Mouse (Mus musculus) limb, embryonic 13.5 days (tissue): Measurements from ENCODE around the gene Pou3f3. TPM values are rescaled to one million over a fixed set of nuclear protein-coding genes. Genes with fewer than 3 reads are reported as not detected.

ENCODE experiments used
- ATAC-seq: fragments of 200-750 bp; cut with Nextera tagmentation; 2 replicates; pipeline ENCODE4 v1.8.0; 2017; ENCODE audit warnings: low read depth, moderate number of reproducible peaks, moderate TSS enrichment; ENCODE audit not compliant: low FRiP score
- H3K27ac ChIP-seq: fragments of 300-500 bp; sonication (generic); 2 replicates; pipeline ENCODE4 v1.5.1; 2015; ENCODE audit warnings: inconsistent platforms, mild to moderate bottlenecking, moderate library complexity
- H3K27me3 ChIP-seq: fragments of 300-500 bp; sonication (generic); 2 replicates; pipeline ENCODE4 v1.6.1; 2015; ENCODE audit warnings: mild to moderate bottlenecking, inconsistent platforms
- H3K36me3 ChIP-seq: fragments of 300-500 bp; sonication (generic); 2 replicates; pipeline ENCODE4 v1.6.1; 2015; ENCODE audit warnings: inconsistent platforms, mild to moderate bottlenecking, moderate library complexity
- H3K4me1 ChIP-seq: fragments of 300-500 bp; sonication (generic); 2 replicates; pipeline ENCODE4 v1.6.1; 2015; ENCODE audit warnings: inconsistent platforms
- H3K4me2 ChIP-seq: fragments of 300-500 bp; sonication (generic); replicated peaks from 2 replicates; pipeline ENCODE4 v1.6.1; 2015; ENCODE audit warnings: inconsistent platforms, mild to moderate bottlenecking, moderate library complexity
- H3K4me3 ChIP-seq: fragments of 300-500 bp; sonication (generic); 2 replicates; pipeline ENCODE4 v1.5.1; 2015; ENCODE audit warnings: moderate library complexity, mild to moderate bottlenecking, inconsistent platforms
- H3K9ac ChIP-seq: fragments of 300-500 bp; sonication (generic); 2 replicates; pipeline ENCODE4 v1.6.1; 2015; ENCODE audit warnings: mild to moderate bottlenecking, inconsistent platforms
- H3K9me3 ChIP-seq: fragments of 300-500 bp; sonication (generic); 2 replicates; pipeline ENCODE4 v1.6.1; 2016; ENCODE audit warnings: inconsistent platforms
- WGBS: fragments of 180-500 bp; shearing (Covaris S2); methylation state at CpG from one replicate; pipeline ENCODE4 v1.1.7; 2015; 5-methylcytosine and 5-hydroxymethylcytosine counted together
- polyA plus RNA-seq: library from polyadenylated mRNA; unstranded; fragments of >200 nt; fragmentation: Nextera tagmentation; extraction: Ambion mirVana; gene quantifications from 2 replicates; pipeline ENCODE4 v1.2.1, GENCODE M21; 2015

Pou3f3 gene
- 0.93 and 0.97 TPM in 2 replicates for polyA plus RNA-seq

GRCm38 (mm10) chr1:42695578-42695915 is at the start of gene Pou3f3:
Gene Pou3f3, plus strand, starts transcription at chr1:42695768.
- H3K27me3 ChIP-seq: peaks cover 83% of the 10 kb centered on the region
- under 1% methylated on average over 21 of the region's 21 CpGs for WGBS
- peak within 1 kb of the TSS; percentile 33; the same call in 1 of the 2 replicates for H3K27ac ChIP-seq

GRCm38 (mm10) chr1:42648366-42648935 is 47.1 kb upstream of the Pou3f3 start:
- Histone ChIP-seq H3K4me1 (peaks cover 19% of the 10 kb centered on the region), H3K4me2 (no peak overlapping the region), H3K9me3 (no peaks in the 10 kb centered on the region), H3K9ac (no peak overlapping the region), H3K27me3 (no peaks in the 10 kb centered on the region), H3K4me3 (no peak overlapping the region), H3K27ac (no peak overlapping the region; the same call in 1 of the 2 replicates), H3K36me3 (no peaks in the 10 kb centered on the region)
- 53% methylated on average over 9 of the region's 9 CpGs for WGBS
- ATAC-seq: no peak

More at GRCm38 (mm10) chr1:42695578-42695915, at the start of gene Pou3f3:
- no peaks in the 10 kb centered on the region for H3K36me3 ChIP-seq
- H3K9ac ChIP-seq: peak within 1 kb of the TSS; percentile 63
- H3K4me1 ChIP-seq: peaks cover 38% of the 10 kb centered on the region
- H3K4me3 ChIP-seq: peak within 1 kb of the TSS; percentile 54
- H3K9me3 ChIP-seq: no peaks in the 10 kb centered on the region
- peak; percentile 84 for ATAC-seq
- H3K4me2 ChIP-seq: peak within 1 kb of the TSS; percentile 80

- Histone ChIP-seq H3K4me1 (peaks cover 23% of the 10 kb centered on the region), H3K27me3 (no peaks in the 10 kb centered on the region), H3K36me3 (no peaks in the 10 kb centered on the region), H3K4me2 (0 out of 2 replicates have a peak overlapping the region, but pooled peaks have one; percentile 9), H3K9me3 (no peaks in the 10 kb centered on the region), H3K4me3 (no peak overlapping the region), H3K9ac (no peak overlapping the region), H3K27ac (0 out of 2 replicates have a peak overlapping the region, but pooled peaks have one; percentile 34)
- ATAC-seq: no peak
- WGBS: 64% methylated on average over 15 of the region's 15 CpGs
Observed at GRCm38 (mm10) chr1:42651461-42651860, 44.1 kb upstream of the Pou3f3 start.

- no peak overlapping the region for H3K9ac ChIP-seq
- 34% methylated on average over 1 of the region's 1 CpGs for WGBS
Observed at GRCm38 (mm10) chr1:42667546-42667945, 28.0 kb upstream of the Pou3f3 start.

GRCm38 (mm10) chr1:42680673-42681072 is 14.9 kb upstream of the Pou3f3 start:
- H3K36me3 ChIP-seq: no peaks in the 10 kb centered on the region
- peaks cover 46% of the 10 kb centered on the region for H3K27me3 ChIP-seq
- no peak overlapping the region for H3K27ac ChIP-seq
- ATAC-seq: no peak
- no peak overlapping the region for H3K4me3 ChIP-seq
- no peaks in the 10 kb centered on the region for H3K9me3 ChIP-seq
- H3K9ac ChIP-seq: no peak overlapping the region
- 59% methylated on average over 3 of the region's 3 CpGs for WGBS
- no peak overlapping the region for H3K4me2 ChIP-seq
- H3K4me1 ChIP-seq: peaks cover 17% of the 10 kb centered on the region

More at GRCm38 (mm10) chr1:42667546-42667945, 28.0 kb upstream of the Pou3f3 start:
- ATAC-seq: no peak
- Histone ChIP-seq H3K4me1 (no peaks in the 10 kb centered on the region), H3K9me3 (no peaks in the 10 kb centered on the region), H3K4me3 (no peak overlapping the region), H3K36me3 (no peaks in the 10 kb centered on the region), H3K27me3 (no peaks in the 10 kb centered on the region), H3K27ac (no peak overlapping the region), H3K4me2 (no peak overlapping the region)

- no peak for ATAC-seq
- Histone ChIP-seq H3K4me1 (peaks cover 27% of the 10 kb centered on the region), H3K4me3 (no peak overlapping the region), H3K9me3 (no peaks in the 10 kb centered on the region), H3K4me2 (no peak overlapping the region), H3K27ac (no peak overlapping the region), H3K9ac (no peak overlapping the region), H3K36me3 (no peaks in the 10 kb centered on the region), H3K27me3 (peaks cover 49% of the 10 kb centered on the region)
- 76% methylated on average over 5 of the region's 5 CpGs for WGBS
Observed at GRCm38 (mm10) chr1:42681762-42682161, 13.8 kb upstream of the Pou3f3 start.

- 5% methylated on average over 6 of the region's 6 CpGs for WGBS
- H3K4me2 ChIP-seq: peak overlapping the region; percentile 90
Observed at GRCm38 (mm10) chr1:42683861-42684260, 11.7 kb upstream of the Pou3f3 start.

GRCm38 (mm10) chr1:42684345-42684744 is 11.2 kb upstream of the Pou3f3 start:
- peak; percentile 37 for ATAC-seq
- H3K9ac ChIP-seq: peak overlapping the region; percentile 63
- whole genome bisulfite sequencing: 1% methylated on average over 27 of the region's 27 CpGs

More at GRCm38 (mm10) chr1:42683861-42684260, 11.7 kb upstream of the Pou3f3 start:
- Histone ChIP-seq H3K9ac (no peak overlapping the region), H3K4me1 (peaks cover 28% of the 10 kb centered on the region), H3K27me3 (peaks cover 64% of the 10 kb centered on the region), H3K27ac (no peak overlapping the region), H3K9me3 (no peaks in the 10 kb centered on the region), H3K36me3 (no peaks in the 10 kb centered on the region), H3K4me3 (peak overlapping the region; percentile 45)
- ATAC-seq: no peak

GRCm38 (mm10) chr1:42684783-42685182 is 10.8 kb upstream of the Pou3f3 start:
- peak; percentile 28; the same call in 1 of the 2 replicates for ATAC-seq
- Histone ChIP-seq H3K27me3 (peaks cover 74% of the 10 kb centered on the region), H3K27ac (no peak overlapping the region), H3K36me3 (no peaks in the 10 kb centered on the region), H3K9ac (peak overlapping the region; percentile 63), H3K4me2 (peak overlapping the region; percentile 90), H3K9me3 (no peaks in the 10 kb centered on the region), H3K4me3 (peak overlapping the region; percentile 45), H3K4me1 (peaks cover 28% of the 10 kb centered on the region)
- WGBS: under 1% methylated on average over 19 of the region's 21 CpGs

More at GRCm38 (mm10) chr1:42684345-42684744, 11.2 kb upstream of the Pou3f3 start:
- Histone ChIP-seq H3K27me3 (peaks cover 69% of the 10 kb centered on the region), H3K9me3 (no peaks in the 10 kb centered on the region), H3K4me1 (peaks cover 28% of the 10 kb centered on the region), H3K36me3 (no peaks in the 10 kb centered on the region), H3K27ac (no peak overlapping the region), H3K4me3 (peak overlapping the region; percentile 45), H3K4me2 (peak overlapping the region; percentile 90)

- H3K36me3 ChIP-seq: no peaks in the 10 kb centered on the region
- 3% methylated on average over 11 of the region's 11 CpGs for WGBS
- H3K27ac ChIP-seq: no peak overlapping the region
- no peak for ATAC-seq
- peaks cover 28% of the 10 kb centered on the region for H3K4me1 ChIP-seq
- H3K4me2 ChIP-seq: peak overlapping the region; percentile 90
- 0 out of 2 replicates have a peak overlapping the region, but pooled peaks have one; percentile 43 for H3K9ac ChIP-seq
- no peaks in the 10 kb centered on the region for H3K9me3 ChIP-seq
- peaks cover 78% of the 10 kb centered on the region for H3K27me3 ChIP-seq
- H3K4me3 ChIP-seq: peak overlapping the region; percentile 45; the same call in 1 of the 2 replicates
Observed at GRCm38 (mm10) chr1:42685321-42685960, 10.1 kb upstream of the Pou3f3 start.

GRCm38 (mm10) chr1:42686194-42687131 is 9.1 kb upstream of the Pou3f3 start:
- ATAC-seq: peak; percentile 54
- peaks cover 85% of the 10 kb centered on the region for H3K27me3 ChIP-seq
- WGBS: under 1% methylated on average over 53 of the region's 53 CpGs

More at GRCm38 (mm10) chr1:42686194-42687131, 9.1 kb upstream of the Pou3f3 start:
- Histone ChIP-seq H3K9me3 (no peaks in the 10 kb centered on the region), H3K27ac (peak overlapping the region; percentile 48; the same call in 1 of the 2 replicates), H3K9ac (peak overlapping the region; percentile 66), H3K36me3 (no peaks in the 10 kb centered on the region), H3K4me2 (peak overlapping the region; percentile 90), H3K4me1 (peaks cover 28% of the 10 kb centered on the region), H3K4me3 (peak overlapping the region; percentile 47)
